Mouse (Mus musculus): ENCODE data around the gene Tnrc6a. TPM values are rescaled to one million over a fixed set of nuclear protein-coding genes. Genes with fewer than 3 reads are reported as not detected.

The Tnrc6a gene
- 44.4 and 53.8 TPM in 2 replicates for polyA plus RNA-seq (2012)

GRCm38 (mm10) chr7:123123665-123124298 lies at the start of gene Tnrc6a:
TSS of gene Tnrc6a (plus strand) at chr7:123123885.

GRCm38 (mm10) chr7:123214365-123215075 lies 90.8 kb downstream of the Tnrc6a start, which contains the start of gene Slc5a11:
TSS of gene Slc5a11 (plus strand) at chr7:123214780.

Other genes starting within 250 kb of the Tnrc6a start
- 43.4 and 62.7 TPM in 2 replicates for gene Rbbp6, start 158.2 kb upstream of the Tnrc6a start, polyA plus RNA-seq (2012)
- 0.06 and 0.12 TPM in 2 replicates for gene Slc5a11, start 90.9 kb downstream of the Tnrc6a start, polyA plus RNA-seq (2012)
- 5.4 and 5.5 TPM in 2 replicates for gene Lcmt1, start 245.9 kb downstream of the Tnrc6a start, polyA plus RNA-seq (2012)
- 184 and 189 TPM in 2 replicates for gene Arhgap17, start 246.0 kb downstream of the Tnrc6a start, polyA plus RNA-seq (2012)